Mouse (Mus musculus): ENCODE measurements at regions not wholly inside any gene's neighbourhood (a gene's known extent, or its start where the extent isn't known, plus 50 kb on each side); places are given as distances from the start of the nearest gene placed in this dataset.

- TF ChIP-seq TCF12 (IDR thresholded peaks at IDR 0.05; ENCODE audit: low read depth, low read length) (no peak), ETS1 (conservative IDR thresholded peaks at IDR 0.05; ENCODE audit: low read depth, low read length) (no peak), MAX (IDR thresholded peaks at IDR 0.05; ENCODE audit: low read length) (no peak), POLR2A (IDR thresholded peaks at IDR 0.05; ENCODE audit: low read depth, low read length) (no peak), EP300 (IDR thresholded peaks at IDR 0.05; ENCODE audit: low read length) (no peak), UBTF (IDR thresholded peaks at IDR 0.05; ENCODE audit: low read depth, low read length) (no peak)
Observed at GRCm38 (mm10) chr3:41200026-41200425, 117.2 kb upstream of the Pgrmc2 start.

All from CH12.LX (cell line).